Mouse (Mus musculus) left cerebral cortex, adult 11 months (tissue): ENCODE measurements at regions not wholly inside any gene's neighbourhood (a gene's known extent, or its start where the extent isn't known, plus 50 kb on each side); places are given as distances from the start of the nearest gene placed in this dataset.

ENCODE experiments used
- DNase-seq: peaks from one replicate; pipeline ENCODE4 v3.0.0; 2022; ENCODE audit warnings: low spot score

GRCm38 (mm10) chr3:8751356-8751755 lies 858.5 kb downstream of the Zfp704 start:
- no peak for DNase-seq

GRCm38 (mm10) chr3:8750858-8751257 lies 859.0 kb downstream of the Zfp704 start:
- DNase-seq: no peak

GRCm38 (mm10) chr3:8750162-8750561 lies 859.7 kb downstream of the Zfp704 start:
- DNase-seq: no peak

- DNase-seq: no peak
Observed at GRCm38 (mm10) chr3:8747201-8747600, 862.7 kb downstream of the Zfp704 start.

GRCm38 (mm10) chr3:8746677-8747076 lies 863.2 kb downstream of the Zfp704 start:
- DNase-seq: no peak

GRCm38 (mm10) chr3:8746037-8746436 lies 863.8 kb downstream of the Zfp704 start:
- DNase-seq: no peak

GRCm38 (mm10) chr3:8744857-8745256 lies 865.0 kb downstream of the Zfp704 start:
- DNase-seq: no peak

- DNase-seq: no peak
Observed at GRCm38 (mm10) chr3:8743650-8744049, 866.2 kb downstream of the Zfp704 start.

- DNase-seq: no peak
Observed at GRCm38 (mm10) chr3:8741266-8742023, 868.4 kb downstream of the Zfp704 start.

GRCm38 (mm10) chr3:8740710-8741109 lies 869.2 kb downstream of the Zfp704 start:
- DNase-seq: no peak

GRCm38 (mm10) chr3:8739299-8739698 lies 870.6 kb downstream of the Zfp704 start:
- DNase-seq: no peak

- no peak for DNase-seq
Observed at GRCm38 (mm10) chr3:8736239-8736953, 873.5 kb downstream of the Zfp704 start.

GRCm38 (mm10) chr3:8734096-8734495 lies 875.8 kb downstream of the Zfp704 start:
- DNase-seq: no peak

GRCm38 (mm10) chr3:8731398-8731797 lies 878.5 kb downstream of the Zfp704 start:
- no peak for DNase-seq

- DNase-seq: no peak
Observed at GRCm38 (mm10) chr3:8721628-8722594, 888.0 kb downstream of the Zfp704 start.

- DNase-seq: no peak
Observed at GRCm38 (mm10) chr3:8720586-8721100, 889.2 kb downstream of the Zfp704 start.

- DNase-seq: no peak
Observed at GRCm38 (mm10) chr3:8718206-8718605, 891.7 kb downstream of the Zfp704 start.

- DNase-seq: peak; percentile 12
Observed at GRCm38 (mm10) chr3:8717334-8717812, 892.5 kb downstream of the Zfp704 start.
